Mouse (Mus musculus) limb, embryonic 10.5 days (tissue): ENCODE measurements around the gene Coch. TPM values are rescaled to one million over a fixed set of nuclear protein-coding genes. Genes with fewer than 3 reads are reported as not detected.
"Not testable (repeated sequence)": the region's sequence is repeated elsewhere in the genome, so short reads cannot be mapped to it uniquely, and the experiment has no call there.

ENCODE experiments used
- DNase-seq: peaks from one replicate; pipeline ENCODE4 v3.0.0-alpha.2; 2017; ENCODE audit warnings: low spot score
- H3K27ac ChIP-seq: fragments of 300-500 bp; sonication (generic); 2 replicates; pipeline ENCODE4 v1.5.1; 2016; ENCODE audit warnings: mild to moderate bottlenecking
- H3K27me3 ChIP-seq: fragments of 300-500 bp; sonication (generic); 2 replicates; pipeline ENCODE4 v1.6.1; 2016; ENCODE audit warnings: low read depth, mild to moderate bottlenecking; ENCODE audit not compliant: poor library complexity, severe bottlenecking
- H3K36me3 ChIP-seq: fragments of 300-500 bp; sonication (generic); 2 replicates; pipeline ENCODE4 v1.6.1; 2016; ENCODE audit warnings: mild to moderate bottlenecking, moderate library complexity
- H3K4me1 ChIP-seq: fragments of 300-500 bp; sonication (generic); 2 replicates; pipeline ENCODE4 v1.6.1; 2016
- H3K4me3 ChIP-seq: fragments of 300-500 bp; sonication (generic); 2 replicates; pipeline ENCODE4 v1.5.1; 2016; ENCODE audit warnings: mild to moderate bottlenecking, moderate library complexity
- H3K9me3 ChIP-seq: fragments of 300-500 bp; sonication (generic); replicated peaks from 2 replicates; pipeline ENCODE4 v1.6.1; 2016; ENCODE audit warnings: mild to moderate bottlenecking
- WGBS: fragments of 180-500 bp; shearing (Covaris S2); methylation state at CpG from one replicate; pipeline ENCODE4 v1.1.7; 2016; 5-methylcytosine and 5-hydroxymethylcytosine counted together
- polyA plus RNA-seq: library from polyadenylated mRNA; unstranded; fragments of >200 nt; fragmentation: Nextera tagmentation; extraction: Ambion mirVana; gene quantifications from 2 replicates; pipeline ENCODE4 v1.2.1, GENCODE M21; 2016

Gene Coch
- polyA plus RNA-seq = 0.85 and 1.0 TPM in 2 replicates

DNA sequence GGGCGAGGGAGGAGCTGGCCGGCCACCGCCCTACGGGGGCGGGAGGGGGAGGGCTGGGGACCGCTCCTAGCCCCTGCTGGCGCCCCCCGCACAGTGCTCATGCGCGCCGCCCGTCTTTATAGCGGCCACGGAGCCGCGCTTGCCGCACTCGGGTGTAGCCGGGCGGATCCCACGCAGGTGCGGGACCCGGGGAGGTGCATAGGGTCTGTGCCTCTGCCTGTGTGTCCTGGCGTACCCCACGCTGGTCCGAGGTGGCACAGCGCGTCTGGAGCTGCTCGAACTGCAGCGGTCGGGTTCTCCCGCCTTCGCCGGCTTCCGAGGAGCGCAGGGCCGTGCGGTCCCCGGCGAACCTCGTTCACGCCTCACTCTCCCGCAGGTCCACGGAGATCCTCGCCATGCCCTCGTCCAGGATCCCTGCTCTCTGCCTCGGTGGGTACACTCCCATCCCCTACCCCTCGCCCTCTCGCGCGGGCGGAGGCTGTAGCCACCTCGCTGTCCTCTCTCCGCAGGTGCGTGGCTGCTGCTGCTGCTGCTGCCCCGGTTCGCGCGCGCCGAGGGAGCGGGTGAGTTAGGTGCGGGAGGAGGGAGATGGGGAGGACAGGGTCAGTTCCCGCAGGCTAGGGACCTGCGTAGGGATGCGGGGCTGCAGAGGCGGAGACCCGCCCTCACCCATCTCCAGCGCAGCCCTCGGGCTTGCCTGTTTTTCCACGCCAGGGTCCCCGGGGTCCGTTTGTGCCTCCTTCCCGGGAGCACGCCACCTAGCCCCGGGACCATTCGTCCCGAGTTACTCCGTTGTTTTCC is at the start of gene Coch:
Coch (plus strand) TSS at position 113 of the 801 bp plus-strand sequence.
- H3K4me3 ChIP-seq = peak within 1 kb of the TSS; percentile 71
- H3K27me3 ChIP-seq = peaks cover 60% of the 10 kb centered on the region

GRCm38 (mm10) chr12:51543402-51543960 is 49.7 kb upstream of the Coch start:
- no peak for DNase-seq
- Histone ChIP-seq H3K27ac (no peak overlapping the region), H3K4me1 (no peaks in the 10 kb centered on the region), H3K9me3 (no peaks in the 10 kb centered on the region), H3K4me3 (no peak overlapping the region), H3K36me3 (no peaks in the 10 kb centered on the region), H3K27me3 (no peaks in the 10 kb centered on the region)
- WGBS = 86% methylated on average over 9 of the region's 9 CpGs

More for the DNA sequence above, at the start of gene Coch:
- H3K9me3 ChIP-seq = no peaks in the 10 kb centered on the region
- peak; percentile 66 for DNase-seq
- H3K27ac ChIP-seq = peak within 1 kb of the TSS; percentile 59; the same call in 1 of the 2 replicates
- peaks cover 16% of the 10 kb centered on the region for H3K4me1 ChIP-seq
- H3K36me3 ChIP-seq = no peaks in the 10 kb centered on the region
- WGBS = under 1% methylated on average over 78 of the region's 79 CpGs

GRCm38 (mm10) chr12:51555041-51555440 is 38.1 kb upstream of the Coch start:
- no peak for DNase-seq
- WGBS = 93% methylated on average over 1 of the region's 1 CpGs
- Histone ChIP-seq H3K36me3 (no peaks in the 10 kb centered on the region), H3K27ac (no peak overlapping the region), H3K9me3 (no peaks in the 10 kb centered on the region), H3K4me3 (no peak overlapping the region), H3K27me3 (no peaks in the 10 kb centered on the region), H3K4me1 (no peaks in the 10 kb centered on the region)

GRCm38 (mm10) chr12:51561416-51561815 is 31.7 kb upstream of the Coch start:
- WGBS = 21% methylated on average over 9 of the region's 9 CpGs
- H3K4me3 ChIP-seq = 0 out of 2 replicates have a peak overlapping the region, but pooled peaks have one; percentile 13

DNA sequence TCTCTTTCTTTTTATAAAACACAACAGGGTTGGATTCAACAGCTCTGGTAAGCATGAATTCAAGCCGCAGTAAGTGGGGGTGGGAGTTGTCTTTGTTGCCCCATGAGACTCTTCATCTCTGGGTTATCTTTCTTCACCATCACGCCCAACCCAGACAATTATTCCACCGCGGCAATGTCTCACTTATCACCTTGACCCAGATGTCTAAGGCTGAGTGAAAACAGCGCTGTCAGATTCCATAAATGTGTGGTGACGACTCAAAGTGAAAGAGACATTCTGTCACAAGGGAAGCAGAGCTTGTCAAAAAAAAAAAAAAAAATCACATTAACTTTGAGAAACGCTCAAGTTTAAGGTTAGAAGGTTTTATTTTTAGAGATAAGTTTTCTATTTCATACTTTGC is 25.9 kb upstream of the Coch start:
- H3K4me3 ChIP-seq = no peak overlapping the region
- H3K9me3 ChIP-seq = no peaks in the 10 kb centered on the region; the same call in 1 of the 2 replicates
- peaks cover 5% of the 10 kb centered on the region; the same call in 1 of the 2 replicates for H3K4me1 ChIP-seq
- no peak overlapping the region for H3K27ac ChIP-seq
- no peaks in the 10 kb centered on the region for H3K27me3 ChIP-seq
- no peaks in the 10 kb centered on the region for H3K36me3 ChIP-seq
- no peak for DNase-seq
- 68% methylated on average over 7 of the region's 7 CpGs for whole genome bisulfite sequencing

More at GRCm38 (mm10) chr12:51561416-51561815, 31.7 kb upstream of the Coch start:
- Histone ChIP-seq H3K27ac (no peak overlapping the region), H3K9me3 (no peaks in the 10 kb centered on the region; the same call in 1 of the 2 replicates), H3K27me3 (no peaks in the 10 kb centered on the region), H3K4me1 (peaks cover 14% of the 10 kb centered on the region), H3K36me3 (no peaks in the 10 kb centered on the region)
- DNase-seq = peak; percentile 44

- Histone ChIP-seq H3K4me3 (no peak overlapping the region), H3K36me3 (no peaks in the 10 kb centered on the region), H3K27me3 (no peaks in the 10 kb centered on the region), H3K4me1 (peaks cover 3% of the 10 kb centered on the region; the same call in 1 of the 2 replicates), H3K27ac (no peak overlapping the region), H3K9me3 (no peaks in the 10 kb centered on the region; the same call in 1 of the 2 replicates)
- DNase-seq = no peak
- 95% methylated on average over 8 of the region's 8 CpGs for WGBS
Observed at GRCm38 (mm10) chr12:51569472-51569871, 23.7 kb upstream of the Coch start.

GRCm38 (mm10) chr12:51569944-51570343 is 23.2 kb upstream of the Coch start:
- 70% methylated on average over 7 of the region's 7 CpGs for WGBS
- no peak overlapping the region for H3K4me3 ChIP-seq
- H3K4me1 ChIP-seq = peaks cover 3% of the 10 kb centered on the region; the same call in 1 of the 2 replicates
- no peaks in the 10 kb centered on the region for H3K27me3 ChIP-seq
- no peak for DNase-seq
- H3K9me3 ChIP-seq = no peaks in the 10 kb centered on the region; the same call in 1 of the 2 replicates
- no peak overlapping the region for H3K27ac ChIP-seq
- H3K36me3 ChIP-seq = no peaks in the 10 kb centered on the region

DNA sequence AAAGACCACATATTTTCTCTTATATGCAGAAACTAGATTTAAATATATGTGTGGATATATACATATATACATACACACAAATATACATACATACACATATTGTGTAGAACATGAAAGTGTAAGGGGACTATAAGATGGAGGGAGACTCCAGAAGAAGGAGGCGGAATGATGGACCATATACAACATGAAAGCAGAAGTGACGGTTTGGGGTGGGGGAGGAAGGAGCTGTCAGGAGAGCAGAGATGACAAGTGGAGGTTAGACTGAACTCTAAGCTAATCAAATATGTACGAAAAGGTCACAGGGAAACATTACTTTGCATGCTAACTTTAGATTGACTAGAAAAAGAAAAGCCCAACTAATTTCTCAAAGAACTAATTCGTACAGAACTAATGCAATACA is 20.5 kb upstream of the Coch start:
- DNase-seq = no peak
- Histone ChIP-seq H3K9me3 (no peaks in the 10 kb centered on the region), H3K36me3 (no peaks in the 10 kb centered on the region), H3K27me3 (no peaks in the 10 kb centered on the region), H3K4me3 (no peak overlapping the region), H3K4me1 (peaks cover 3% of the 10 kb centered on the region; the same call in 1 of the 2 replicates), H3K27ac (no peak overlapping the region)
- WGBS = 83% methylated on average over 4 of the region's 4 CpGs

DNA sequence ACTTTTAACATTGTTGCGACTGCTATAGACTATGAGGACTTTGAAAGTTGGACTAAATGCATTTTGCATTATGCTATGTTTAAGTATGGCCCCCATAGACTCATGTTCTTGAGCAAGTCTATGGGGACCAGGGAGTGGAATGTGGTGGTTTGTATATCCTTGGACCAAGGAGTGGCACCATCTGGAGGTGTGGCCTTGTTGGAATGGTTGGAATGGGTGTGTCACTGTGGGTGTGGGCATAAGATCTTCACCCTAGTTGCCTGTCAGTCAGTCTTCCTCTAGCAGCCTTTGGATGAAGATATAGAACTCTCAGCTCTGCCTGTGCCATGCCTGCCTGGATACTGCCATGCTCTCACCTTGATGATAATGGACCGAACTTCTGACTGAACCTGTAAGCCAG is 15.3 kb upstream of the Coch start:
- not testable (repeated sequence) for H3K27ac ChIP-seq, H3K4me3 ChIP-seq, DNase-seq, H3K36me3 ChIP-seq, H3K27me3 ChIP-seq, H3K4me1 ChIP-seq, H3K9me3 ChIP-seq
- 92% methylated on average over 2 of the region's 2 CpGs for WGBS

DNA sequence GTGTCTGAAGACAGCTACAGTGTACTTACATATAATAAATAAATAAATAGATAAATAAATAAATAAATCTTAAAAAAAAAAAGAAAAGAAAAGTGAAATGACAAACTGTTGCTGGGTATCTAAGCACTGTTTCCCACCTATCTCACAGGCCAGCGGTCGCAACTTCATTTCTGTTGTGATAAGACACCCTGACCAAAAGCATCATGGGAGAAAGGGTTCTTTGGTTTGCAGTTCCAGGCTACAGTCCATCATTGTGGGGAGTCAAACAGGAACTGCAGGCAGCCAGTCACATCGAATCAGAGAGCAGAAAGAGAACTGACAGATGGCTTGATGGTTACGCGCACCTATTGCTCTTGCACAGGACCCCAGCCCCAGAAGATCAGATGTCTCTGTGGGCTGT is 3.9 kb upstream of the Coch start:
- no peaks in the 10 kb centered on the region; the same call in 1 of the 2 replicates for H3K9me3 ChIP-seq
- H3K27me3 ChIP-seq = peaks cover 33% of the 10 kb centered on the region
- 88% methylated on average over 5 of the region's 5 CpGs for WGBS
- no peaks in the 10 kb centered on the region for H3K36me3 ChIP-seq
- H3K4me3 ChIP-seq = no peak overlapping the region
- no peak for DNase-seq
- peaks cover 15% of the 10 kb centered on the region for H3K4me1 ChIP-seq
- H3K27ac ChIP-seq = no peak overlapping the region

- no peaks in the 10 kb centered on the region for H3K36me3 ChIP-seq
Observed at GRCm38 (mm10) chr12:51591921-51592320, 1.2 kb upstream of the Coch start.

DNA sequence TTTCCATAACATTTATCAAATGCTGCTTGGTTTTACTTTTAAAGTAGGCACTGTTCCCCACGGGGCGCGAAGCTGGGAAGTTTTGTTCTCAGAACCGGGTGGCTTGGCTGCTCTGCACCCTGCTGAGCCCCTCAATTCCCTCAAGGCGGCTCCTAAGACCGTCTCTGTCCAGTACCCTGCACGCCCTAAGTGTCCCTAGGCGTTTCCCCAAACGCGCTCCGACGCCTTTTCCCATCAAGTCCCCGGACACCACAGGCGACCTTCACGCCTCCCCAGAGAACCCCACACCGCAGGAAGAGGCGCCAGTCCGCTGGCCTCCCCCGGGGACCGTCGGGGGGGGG is 283 bp upstream of the Coch start:
- Histone ChIP-seq H3K9me3 (no peaks in the 10 kb centered on the region), H3K27ac (peak overlapping the region; percentile 59; the same call in 1 of the 2 replicates), H3K4me1 (peaks cover 16% of the 10 kb centered on the region), H3K27me3 (peaks cover 60% of the 10 kb centered on the region), H3K4me3 (peak overlapping the region; percentile 71), H3K36me3 (no peaks in the 10 kb centered on the region)
- DNase-seq = no peak
- 0% methylated on average over 21 of the region's 21 CpGs for WGBS

More at GRCm38 (mm10) chr12:51591921-51592320, 1.2 kb upstream of the Coch start:
- Histone ChIP-seq H3K27me3 (peaks cover 60% of the 10 kb centered on the region), H3K27ac (no peak overlapping the region), H3K9me3 (no peaks in the 10 kb centered on the region), H3K4me1 (peaks cover 16% of the 10 kb centered on the region), H3K4me3 (no peak overlapping the region)
- no peak for DNase-seq
- 74% methylated on average over 8 of the region's 8 CpGs for WGBS

DNA sequence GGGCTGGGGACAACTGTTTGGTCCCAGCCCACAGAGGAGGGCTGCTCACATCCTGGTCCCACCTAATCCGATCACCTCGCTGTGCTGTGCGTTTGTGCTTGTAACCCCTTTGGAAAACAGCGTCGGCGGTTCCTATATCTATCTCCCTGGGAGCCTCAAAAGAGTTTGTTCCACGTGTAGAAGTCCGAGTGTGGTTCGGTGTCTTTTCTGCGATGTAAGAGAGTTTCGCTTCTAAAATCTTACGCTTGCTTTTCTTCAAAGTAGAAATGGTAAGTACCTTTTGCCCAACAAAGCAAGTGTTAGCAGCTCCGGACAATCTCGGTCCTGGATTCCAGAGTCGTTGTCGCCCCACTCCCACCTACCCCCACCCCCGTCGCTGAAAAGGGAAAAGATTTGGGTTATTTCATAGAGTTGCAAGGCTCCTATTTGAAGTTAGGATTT is 909 bp downstream of the Coch start:
- Histone ChIP-seq H3K27me3 (peaks cover 60% of the 10 kb centered on the region), H3K27ac (0 out of 2 replicates have a peak overlapping the region, but pooled peaks have one; percentile 59), H3K4me3 (peak overlapping the region; percentile 71), H3K4me1 (peaks cover 16% of the 10 kb centered on the region), H3K9me3 (no peaks in the 10 kb centered on the region), H3K36me3 (no peaks in the 10 kb centered on the region)
- no peak for DNase-seq
- WGBS = 3% methylated on average over 18 of the region's 18 CpGs
